Mouse (Mus musculus) liver, postnatal 0 days (tissue): ENCODE data around the gene Frmd5. TPM values are rescaled to one million over a fixed set of nuclear protein-coding genes. Genes with fewer than 3 reads are reported as not detected.

Experiments used
- ATAC-seq: fragments of 200-750 bp; cut with Nextera tagmentation; 2 replicates; pipeline ENCODE4 v1.8.0; 2017; ENCODE audit warnings: mild to moderate bottlenecking, moderate library complexity
- DNase-seq: peaks from one replicate; pipeline ENCODE4 v3.0.0-alpha.2; 2016
- H3K27ac ChIP-seq: fragments of 300-500 bp; sonication (generic); 2 replicates; pipeline ENCODE4 v1.5.1; 2014; ENCODE audit warnings: antibody characterized with exemption, moderate library complexity, mild to moderate bottlenecking, low read depth
- H3K27me3 ChIP-seq: fragments of 300-500 bp; sonication (generic); 2 replicates; pipeline ENCODE4 v1.6.1; 2014; ENCODE audit warnings: low read length, control low read depth, mixed read lengths; ENCODE audit not compliant: insufficient read depth
- H3K36me3 ChIP-seq: fragments of 300-500 bp; sonication (generic); replicated peaks from 2 replicates; pipeline ENCODE4 v1.6.1; 2014; ENCODE audit warnings: mild to moderate bottlenecking, control low read depth, low read length, moderate library complexity, mixed read lengths; ENCODE audit not compliant: insufficient read depth
- H3K4me1 ChIP-seq: fragments of 300-500 bp; sonication (generic); 2 replicates; pipeline ENCODE4 v1.6.1; 2014; ENCODE audit warnings: antibody characterized with exemption, mild to moderate bottlenecking, control low read depth; ENCODE audit not compliant: insufficient read depth
- H3K4me2 ChIP-seq: fragments of 300-500 bp; sonication (generic); 2 replicates; pipeline ENCODE4 v1.6.1; 2014; ENCODE audit warnings: low read depth, mild to moderate bottlenecking, low read length, moderate library complexity, mixed read lengths
- H3K4me3 ChIP-seq: fragments of 300-500 bp; sonication (generic); 2 replicates; pipeline ENCODE4 v1.5.1; 2014; ENCODE audit warnings: low read depth, low read length
- H3K9ac ChIP-seq: fragments of 300-500 bp; sonication (generic); replicated peaks from 2 replicates; pipeline ENCODE4 v1.6.1; 2014; ENCODE audit warnings: mild to moderate bottlenecking, moderate library complexity
- H3K9me3 ChIP-seq: fragments of 300-500 bp; sonication (generic); 2 replicates; pipeline ENCODE4 v1.6.1; 2016; ENCODE audit warnings: mild to moderate bottlenecking, control low read depth, low read length, mixed read lengths
- CTCF ChIP-seq: sonication (generic); IDR thresholded peaks from 2 replicates; pipeline ENCODE4 v1.5.1; 2016; ENCODE audit warnings: antibody characterized with exemption, low read depth
- EP300 ChIP-seq: IDR thresholded peaks from 2 replicates; pipeline ENCODE4 v1.6.1; 2016; ENCODE audit warnings: antibody characterized with exemption, low read depth, mild to moderate bottlenecking
- WGBS: fragments of 180-500 bp; shearing (Covaris S2); extraction: QIAGEN DNeasy Blood & Tissue Kit; methylation state at CpG from one replicate; pipeline ENCODE4 v1.1.7; 2014; ENCODE audit not compliant: insufficient replicate concordance; 5-methylcytosine and 5-hydroxymethylcytosine counted together
- polyA plus RNA-seq: library from polyadenylated mRNA; unstranded; fragments of >200 nt; fragmentation: Nextera tagmentation; extraction: Ambion mirVana; gene quantifications from 2 replicates; pipeline ENCODE4 v1.2.1, GENCODE M21; 2015

Gene Frmd5
- polyA plus RNA-seq, 1 experiment from 2014 or later, result 0.18 TPM

GRCm38 (mm10) chr2:121660461-121661159, 146.3 kb downstream of the Frmd5 start:
- no peaks in the 10 kb centered on the region for H3K36me3 ChIP-seq
- no peaks in the 10 kb centered on the region for H3K27me3 ChIP-seq
- no peak overlapping the region for H3K4me3 ChIP-seq
- DNase-seq (no peak), ATAC-seq (no peak)
- no peak overlapping the region for H3K9ac ChIP-seq
- no peak overlapping the region for H3K27ac ChIP-seq
- no peak overlapping the region for H3K4me2 ChIP-seq
- no peaks in the 10 kb centered on the region for H3K4me1 ChIP-seq
- TF ChIP-seq CTCF (no peak), EP300 (no peak)
- 73% methylated on average over 6 of the region's 6 CpGs for WGBS
- no peaks in the 10 kb centered on the region for H3K9me3 ChIP-seq

- no peak for TF ChIP-seq EP300
- no peak for TF ChIP-seq CTCF
- no peaks in the 10 kb centered on the region for H3K9me3 ChIP-seq
- H3K36me3 ChIP-seq, result no peaks in the 10 kb centered on the region
- H3K4me3 ChIP-seq, result no peak overlapping the region
- no peaks in the 10 kb centered on the region for H3K27me3 ChIP-seq
- ATAC-seq (no peak), DNase-seq (no peak)
- 68% methylated on average over 4 of the region's 4 CpGs for WGBS
- no peaks in the 10 kb centered on the region for H3K4me1 ChIP-seq
- H3K9ac ChIP-seq, result no peak overlapping the region
- no peak overlapping the region for H3K4me2 ChIP-seq
- H3K27ac ChIP-seq, result no peak overlapping the region
Observed at GRCm38 (mm10) chr2:121659350-121659749, 147.5 kb downstream of the Frmd5 start.

GRCm38 (mm10) chr2:121658123-121658767, 148.6 kb downstream of the Frmd5 start:
- Histone ChIP-seq H3K9me3 (no peaks in the 10 kb centered on the region), H3K4me2 (no peak overlapping the region), H3K27me3 (no peaks in the 10 kb centered on the region), H3K36me3 (no peaks in the 10 kb centered on the region), H3K4me3 (no peak overlapping the region), H3K27ac (peak overlapping the region; percentile 81), H3K4me1 (no peaks in the 10 kb centered on the region), H3K9ac (no peak overlapping the region)
- peak; percentile 92 for ATAC-seq
- no peak for DNase-seq
- TF ChIP-seq CTCF, result no peak
- TF ChIP-seq EP300, result peak; percentile 95
- 57% methylated on average over 5 of the region's 5 CpGs for WGBS

GRCm38 (mm10) chr2:121655966-121656365, 150.9 kb downstream of the Frmd5 start:
- Histone ChIP-seq H3K4me3 (no peak overlapping the region), H3K9me3 (no peaks in the 10 kb centered on the region), H3K9ac (no peak overlapping the region), H3K4me1 (no peaks in the 10 kb centered on the region), H3K36me3 (no peaks in the 10 kb centered on the region), H3K27ac (no peak overlapping the region), H3K27me3 (no peaks in the 10 kb centered on the region), H3K4me2 (no peak overlapping the region)
- WGBS, result 82% methylated on average over 6 of the region's 6 CpGs
- ATAC-seq, result no peak
- TF ChIP-seq EP300 (no peak), CTCF (no peak)
- no peak for DNase-seq

GRCm38 (mm10) chr2:121655106-121655505, 151.8 kb downstream of the Frmd5 start:
- no peak overlapping the region for H3K9ac ChIP-seq
- TF ChIP-seq CTCF (no peak), EP300 (no peak)
- no peak overlapping the region for H3K4me2 ChIP-seq
- no peak overlapping the region for H3K27ac ChIP-seq
- no peaks in the 10 kb centered on the region for H3K36me3 ChIP-seq
- H3K9me3 ChIP-seq, result no peaks in the 10 kb centered on the region
- H3K27me3 ChIP-seq, result no peaks in the 10 kb centered on the region
- WGBS, result 68% methylated on average over 8 of the region's 8 CpGs
- DNase-seq (no peak), ATAC-seq (no peak)
- H3K4me1 ChIP-seq, result no peaks in the 10 kb centered on the region
- H3K4me3 ChIP-seq, result no peak overlapping the region

- WGBS, result 59% methylated on average over 4 of the region's 4 CpGs
Observed at GRCm38 (mm10) chr2:121646528-121646927, 160.4 kb downstream of the Frmd5 start.

More at GRCm38 (mm10) chr2:121646528-121646927, 160.4 kb downstream of the Frmd5 start:
- Histone ChIP-seq H3K4me3 (no peak overlapping the region), H3K27me3 (no peaks in the 10 kb centered on the region), H3K4me2 (no peak overlapping the region), H3K9ac (no peak overlapping the region), H3K4me1 (no peaks in the 10 kb centered on the region), H3K36me3 (no peaks in the 10 kb centered on the region), H3K27ac (no peak overlapping the region), H3K9me3 (no peaks in the 10 kb centered on the region)
- no peak for TF ChIP-seq CTCF
- TF ChIP-seq EP300, result no peak
- DNase-seq, result no peak
- no peak for ATAC-seq
